Mouse (Mus musculus): ENCODE results near the gene Olfr547. TPM values are rescaled to one million over a fixed set of nuclear protein-coding genes. Genes with fewer than 3 reads are reported as not detected.

The Olfr547 gene
- polyA plus RNA-seq, 1 experiment from 2014 or later: not detected

Other genes starting within 250 kb of the Olfr547 start
- gene Rrm1, start 93.1 kb upstream of the Olfr547 start, polyA plus RNA-seq (2014; fragmentation: Nextera tagmentation; extraction: Ambion mirVana): 35.3 and 37.6 TPM in 2 replicates
- 0.80 and 1.3 TPM in 2 replicates for gene Olfr543, start 53.1 kb upstream of the Olfr547 start, polyA plus RNA-seq (2014; fragmentation: Nextera tagmentation; extraction: Ambion mirVana)
- 0.12 and 0.21 TPM in 2 replicates for gene Olfr544, start 46.4 kb upstream of the Olfr547 start, polyA plus RNA-seq (2014; fragmentation: Nextera tagmentation; extraction: Ambion mirVana)
- 0.19 and 0.37 TPM in 2 replicates for gene Olfr545, start 35.2 kb upstream of the Olfr547 start, polyA plus RNA-seq (2014; fragmentation: Nextera tagmentation; extraction: Ambion mirVana)
- not detected in 2 replicates for gene Olfr548-ps1, start 6.1 kb downstream of the Olfr547 start, polyA plus RNA-seq (2014; fragmentation: Nextera tagmentation; extraction: Ambion mirVana)
- not detected in 2 replicates for gene Olfr549, start 15.1 kb downstream of the Olfr547 start, polyA plus RNA-seq (2014; fragmentation: Nextera tagmentation; extraction: Ambion mirVana)
- gene Trim21, start 30.7 kb downstream of the Olfr547 start, polyA plus RNA-seq (2014; fragmentation: Nextera tagmentation; extraction: Ambion mirVana): 0.11 and 0.58 TPM in 2 replicates
- gene Olfr550, start 36.7 kb downstream of the Olfr547 start, polyA plus RNA-seq (2014; fragmentation: Nextera tagmentation; extraction: Ambion mirVana): not detected in 2 replicates
- not detected in 2 replicates for gene Olfr551, start 57.1 kb downstream of the Olfr547 start, polyA plus RNA-seq (2014; fragmentation: Nextera tagmentation; extraction: Ambion mirVana)
- gene Olfr552, start 63.0 kb downstream of the Olfr547 start, polyA plus RNA-seq (2014; fragmentation: Nextera tagmentation; extraction: Ambion mirVana): not detected in 2 replicates
- not detected in 2 replicates for gene Olfr553, start 83.5 kb downstream of the Olfr547 start, polyA plus RNA-seq (2014; fragmentation: Nextera tagmentation; extraction: Ambion mirVana)
- gene Olfr554, start 103.7 kb downstream of the Olfr547 start, polyA plus RNA-seq (2014; fragmentation: Nextera tagmentation; extraction: Ambion mirVana): not detected in 2 replicates
- gene Olfr555, start 124.1 kb downstream of the Olfr547 start, polyA plus RNA-seq (2014; fragmentation: Nextera tagmentation; extraction: Ambion mirVana): not detected in 2 replicates
- gene Olfr556, start 130.2 kb downstream of the Olfr547 start, polyA plus RNA-seq (2014; fragmentation: Nextera tagmentation; extraction: Ambion mirVana): not detected in 2 replicates
- 8.0 and 8.7 TPM in 2 replicates for gene Trim68, start 152.6 kb downstream of the Olfr547 start, polyA plus RNA-seq (2014; fragmentation: Nextera tagmentation; extraction: Ambion mirVana)
- gene Olfr557, start 161.2 kb downstream of the Olfr547 start, polyA plus RNA-seq (2014; fragmentation: Nextera tagmentation; extraction: Ambion mirVana): not detected in 2 replicates
- 0.12 and 0.36 TPM in 2 replicates for gene Olfr558, start 167.5 kb downstream of the Olfr547 start, polyA plus RNA-seq (2014; fragmentation: Nextera tagmentation; extraction: Ambion mirVana)
- gene Olfr33, start 184.3 kb downstream of the Olfr547 start, polyA plus RNA-seq (2014; fragmentation: Nextera tagmentation; extraction: Ambion mirVana): not detected in 2 replicates
- gene Olfr559, start 192.7 kb downstream of the Olfr547 start, polyA plus RNA-seq (2014; fragmentation: Nextera tagmentation; extraction: Ambion mirVana): not detected in 2 replicates
- not detected in 2 replicates for gene Olfr560, start 224.6 kb downstream of the Olfr547 start, polyA plus RNA-seq (2014; fragmentation: Nextera tagmentation; extraction: Ambion mirVana)
- gene Olfr78, start 224.7 kb downstream of the Olfr547 start, polyA plus RNA-seq (2014; fragmentation: Nextera tagmentation; extraction: Ambion mirVana): 0.19 TPM in 1 of 2 replicates, not detected in the other
- gene Olfr561, start 236.5 kb downstream of the Olfr547 start, polyA plus RNA-seq (2014; fragmentation: Nextera tagmentation; extraction: Ambion mirVana): not detected in 2 replicates